Mouse (Mus musculus) left cerebral cortex, postnatal 10 days (tissue): Measurements from ENCODE around the gene Pitx2. TPM values are rescaled to one million over a fixed set of nuclear protein-coding genes. Genes with fewer than 3 reads are reported as not detected.
A peak's percentile ranks its signal among the peaks of the same experiment; 100 is the strongest.

Source experiments
- DNase-seq, 2 experiments: peaks; one replicate each; pipeline ENCODE4 v3.0.0; 2021 to 2022; ENCODE audit warnings: low spot score in 2 of 2, mixed read lengths in 1 of 2; ENCODE audit errors: extremely low spot score in 1 of 2
- intact Hi-C: fragments of 180-260 bp; cut with DNase I; formaldehyde crosslinking; loops from one replicate; pipeline ENCODE4 v1.15.1; 2025
- total RNA-seq, 2 experiments: library from RNA; stranded (reverse); gene quantifications; 2 replicates each; pipeline ENCODE4 v1.2.3; 2021

Gene Pitx2
- total RNA-seq, 2 experiments from 2014 or later = not detected

- DNase-seq = no peak
- intact Hi-C loops = no loop called here
These were observed 818 bp downstream of the Pitx2 start for GRCm38 (mm10) chr3:129200501-129200890.

DNA sequence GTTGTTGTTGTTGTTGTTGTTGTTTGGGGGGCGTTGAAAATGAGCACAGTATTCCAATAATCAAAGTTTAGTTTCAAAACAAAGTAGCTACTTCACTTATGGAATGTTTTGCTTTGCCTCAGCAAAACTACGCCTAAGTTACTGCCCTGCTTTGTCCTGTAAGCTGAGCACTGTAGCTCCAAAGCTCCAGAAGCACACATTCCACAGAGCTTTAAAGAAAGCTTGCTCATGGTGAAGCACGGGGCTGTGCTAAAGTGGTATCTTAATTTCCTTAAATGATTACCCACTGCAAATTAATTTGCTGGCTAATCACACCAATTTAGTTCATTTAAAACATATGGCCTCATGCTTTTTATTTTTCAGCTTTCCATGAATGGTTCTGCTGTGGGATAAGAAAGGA is 1.5 kb downstream of the Pitx2 start:
- intact Hi-C loops = no loop called here
- no peak for DNase-seq

- intact Hi-C loops = no loop called here
- DNase-seq = no peak
These were observed 2.1 kb downstream of the Pitx2 start for GRCm38 (mm10) chr3:129201681-129202255.

DNA sequence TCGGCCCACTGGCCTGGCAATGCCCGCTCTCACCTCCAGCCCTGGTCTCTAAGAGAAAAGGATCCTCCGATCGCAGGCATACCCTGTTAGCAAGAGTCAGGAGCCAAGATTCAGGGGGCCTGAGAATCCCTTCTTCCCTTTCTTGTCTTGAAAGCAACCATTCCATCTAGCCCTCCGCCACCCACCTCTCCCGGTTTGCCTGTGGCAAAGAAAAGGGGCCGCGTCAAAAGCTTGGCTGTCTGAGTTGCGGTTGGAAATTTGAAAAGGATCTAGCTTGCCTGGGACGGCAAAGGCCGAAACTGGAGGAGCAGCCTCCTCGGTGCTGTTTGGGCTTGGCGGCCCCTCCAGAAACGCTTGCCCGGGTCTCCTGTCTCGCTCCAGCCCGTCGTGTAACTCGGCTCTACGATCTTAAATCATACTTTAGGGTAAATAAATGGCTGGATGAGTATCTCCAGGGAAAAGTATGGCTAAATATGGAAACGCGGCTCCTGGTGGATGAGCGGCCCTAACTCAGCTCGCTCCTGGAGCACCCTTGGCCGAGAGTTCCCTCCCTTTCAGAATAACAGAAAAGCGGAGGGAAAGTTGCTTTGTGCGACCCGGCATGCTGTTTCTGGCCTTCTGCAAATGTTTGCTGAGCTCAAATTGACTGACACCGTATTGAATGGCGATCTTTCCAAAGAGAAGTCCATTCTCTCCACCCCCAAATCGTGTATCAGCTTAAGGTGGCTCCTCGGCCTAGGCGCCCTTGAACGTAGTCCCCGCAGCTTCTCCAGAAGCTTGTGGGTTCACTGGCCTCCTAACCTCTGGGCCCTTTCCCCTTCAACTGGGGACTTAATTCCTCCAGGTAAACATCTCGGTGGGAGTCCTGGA is 3.4 kb downstream of the Pitx2 start:
- intact Hi-C loops = no loop called here
- DNase-seq = no peak

DNA sequence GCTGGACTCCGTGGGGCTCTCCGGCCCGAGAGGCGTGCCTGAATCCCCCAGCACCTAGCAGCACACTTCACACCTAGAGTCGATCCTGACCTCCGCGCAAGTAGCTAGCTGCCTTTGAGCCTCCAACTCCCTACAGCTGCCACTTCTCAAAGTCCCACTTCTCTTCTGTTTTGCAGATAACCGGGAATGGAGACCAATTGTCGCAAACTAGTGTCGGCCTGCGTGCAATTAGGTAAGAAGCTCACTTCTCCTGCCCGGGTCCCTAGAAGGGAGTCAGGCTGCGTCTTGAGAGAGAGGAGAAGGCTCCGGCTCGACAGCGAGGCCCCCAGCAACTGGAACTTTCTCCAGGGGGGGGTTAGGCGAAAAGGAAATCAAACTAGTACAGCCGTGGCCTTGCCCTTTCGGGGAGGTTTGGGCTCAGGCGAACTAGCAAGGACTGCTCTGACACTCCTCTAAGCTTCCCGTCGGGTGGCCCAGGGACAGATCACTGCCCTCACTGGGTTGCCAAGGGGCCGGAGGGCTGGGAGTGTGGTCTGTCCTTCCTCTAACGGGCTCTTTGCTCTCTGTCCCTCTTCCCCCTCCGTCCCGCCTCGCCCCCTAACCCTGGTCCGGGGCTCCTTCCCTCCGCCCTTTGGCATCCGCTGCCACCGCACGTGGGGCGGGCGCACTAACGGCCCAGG is 4.2 kb downstream of the Pitx2 start:
- DNase-seq = no peak
- intact Hi-C loops = loop anchor here (1.0 kb wide), 1 partner anchor 855 kb away; no protein-coding TSS in a partner anchor

GRCm38 (mm10) chr3:129204441-129205313 is 5.0 kb downstream of the Pitx2 start:
- intact Hi-C loops = loop anchor here (1.0 kb wide), 1 partner anchor 855 kb away; no protein-coding TSS in a partner anchor
- peak; percentile 45 to 77 for DNase-seq

DNA sequence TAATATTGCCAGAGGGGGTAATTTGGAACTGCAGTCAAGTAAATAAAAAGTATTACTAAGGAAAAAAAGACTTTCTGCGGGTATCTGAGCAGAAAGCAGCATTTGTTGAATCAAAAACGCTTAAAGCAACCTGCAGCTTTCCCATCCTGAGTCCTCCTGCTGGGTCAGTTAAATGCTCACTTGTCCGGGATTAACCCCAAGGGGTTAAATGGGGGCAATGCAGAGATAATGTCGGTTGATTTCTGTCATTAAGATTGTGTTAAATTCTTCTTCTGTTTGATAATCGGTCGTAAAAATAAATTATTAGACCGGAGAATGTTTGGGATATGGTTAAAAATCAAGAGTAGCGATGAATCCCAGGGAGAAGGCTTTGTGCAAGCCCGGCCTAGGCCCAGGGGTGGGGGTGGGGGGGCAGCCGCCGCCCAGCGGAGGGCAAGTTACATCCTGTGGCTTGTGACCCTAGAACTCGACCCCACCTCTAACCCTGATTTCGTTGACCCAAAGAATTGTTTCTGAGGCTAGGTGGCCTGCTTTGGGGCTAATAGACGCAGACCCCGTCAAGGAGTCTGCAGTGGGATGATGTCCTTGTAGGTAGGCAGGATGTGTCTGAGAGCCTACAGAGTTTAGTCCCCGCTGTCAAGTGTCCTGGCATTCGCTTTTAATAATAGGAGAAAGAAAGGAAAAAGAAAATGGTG is 6.0 kb downstream of the Pitx2 start:
- no peak for DNase-seq
- intact Hi-C loops = no loop called here

DNA sequence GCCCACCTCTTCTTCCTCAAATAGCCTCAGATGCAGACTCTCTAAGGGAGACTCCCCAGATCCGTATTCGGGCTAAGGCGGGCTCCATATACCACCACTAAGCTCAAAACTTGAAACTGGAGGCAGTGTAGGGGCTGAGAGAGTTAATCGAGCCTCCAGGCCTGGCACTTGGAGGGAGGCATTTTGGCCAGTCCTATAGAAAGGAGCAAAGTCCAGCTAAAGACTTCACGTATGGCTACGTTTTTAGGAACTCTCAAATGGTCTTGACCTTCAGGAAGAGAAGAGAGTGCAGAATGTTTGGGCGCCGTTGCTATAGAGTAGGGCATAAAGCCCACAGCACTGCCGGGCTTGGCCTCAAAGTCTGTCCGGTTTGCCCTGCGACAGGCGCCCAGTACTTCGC is 7.1 kb downstream of the Pitx2 start:
- DNase-seq = no peak
- intact Hi-C loops = no loop called here

DNA sequence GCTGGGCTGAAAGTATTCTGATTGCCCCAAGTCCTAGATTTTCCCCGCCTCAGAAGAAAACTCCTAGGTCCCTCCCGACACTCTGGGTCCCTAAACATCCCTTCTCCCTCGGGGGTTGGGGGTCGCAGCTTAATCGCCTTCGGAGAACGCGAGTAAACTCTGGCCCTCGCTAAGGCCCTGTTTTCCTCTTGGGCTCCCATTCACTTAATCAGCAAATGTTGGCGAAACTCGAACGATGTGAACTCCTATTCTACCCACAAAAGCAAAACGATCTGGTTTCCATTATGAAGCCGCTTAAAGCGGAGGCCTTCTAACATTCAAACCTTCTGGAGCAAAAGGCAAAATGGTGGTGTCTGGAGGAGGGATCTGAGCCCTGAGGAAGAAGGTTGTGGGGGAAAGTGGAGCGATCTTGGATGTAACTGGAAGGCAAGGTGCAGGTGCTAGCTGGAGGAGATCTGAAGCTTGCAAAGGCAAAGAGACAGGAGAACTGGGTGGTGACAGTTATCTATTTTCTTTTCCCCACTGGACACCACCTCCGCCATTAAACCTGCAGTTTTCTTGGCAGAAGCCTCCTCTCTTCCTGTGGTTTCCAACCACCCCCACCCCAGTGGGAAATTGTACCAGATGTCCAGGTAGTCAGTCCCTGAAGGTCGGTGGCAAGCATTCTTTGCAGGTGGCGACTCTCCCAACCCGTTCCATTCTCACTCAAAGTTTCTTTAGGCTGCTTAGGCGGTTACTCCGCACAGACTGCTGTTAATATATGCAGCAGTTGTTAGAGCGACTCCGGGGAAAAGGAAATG is 7.8 kb downstream of the Pitx2 start:
- intact Hi-C loops = no loop called here
- DNase-seq = no peak

GRCm38 (mm10) chr3:129208031-129208380 is 8.3 kb downstream of the Pitx2 start:
- DNase-seq = no peak
- intact Hi-C loops = no loop called here

- no peak for DNase-seq
- intact Hi-C loops = no loop called here
These were observed 8.7 kb downstream of the Pitx2 start for GRCm38 (mm10) chr3:129208421-129208820.

GRCm38 (mm10) chr3:129209266-129209665 is 9.6 kb downstream of the Pitx2 start:
- intact Hi-C loops = no loop called here
- no peak for DNase-seq

- intact Hi-C loops = loop anchor here (10.0 kb wide), 1 partner anchor 1895 kb away; no protein-coding TSS in a partner anchor
- no peak for DNase-seq
These were observed 10.1 kb downstream of the Pitx2 start for GRCm38 (mm10) chr3:129209771-129210170.

DNA sequence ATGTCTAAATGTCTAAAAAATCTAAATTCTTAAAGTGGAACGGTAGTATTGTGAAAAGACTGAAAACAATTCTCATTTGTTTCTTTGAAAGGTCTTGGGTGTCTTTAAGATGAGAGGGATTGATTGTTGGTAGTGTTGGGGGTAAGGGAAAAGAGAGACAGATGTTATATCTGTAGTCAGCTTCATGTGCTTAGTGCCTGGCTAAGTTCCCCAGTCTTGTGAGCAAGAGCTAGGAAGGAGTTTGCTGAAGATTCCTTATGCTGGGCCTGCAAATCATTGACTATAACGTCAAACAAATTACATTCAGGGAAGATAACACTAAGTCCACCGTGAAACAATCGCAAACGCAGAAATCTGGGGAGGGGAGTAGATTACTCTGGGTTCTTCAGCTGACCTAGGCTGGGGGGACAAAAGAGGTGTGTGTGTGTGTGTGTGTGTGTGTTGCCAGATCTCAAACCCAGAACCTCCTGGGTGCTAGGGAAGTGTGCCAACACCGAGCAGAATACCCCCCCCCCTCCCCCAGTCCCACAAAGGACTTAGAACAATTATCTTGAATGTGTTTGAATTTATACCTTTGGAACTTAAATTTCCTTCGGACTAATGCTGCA is 12.5 kb downstream of the Pitx2 start:
- intact Hi-C loops = loop anchor here (10.0 kb wide), 1 partner anchor 1893 kb away; no protein-coding TSS in a partner anchor

DNA sequence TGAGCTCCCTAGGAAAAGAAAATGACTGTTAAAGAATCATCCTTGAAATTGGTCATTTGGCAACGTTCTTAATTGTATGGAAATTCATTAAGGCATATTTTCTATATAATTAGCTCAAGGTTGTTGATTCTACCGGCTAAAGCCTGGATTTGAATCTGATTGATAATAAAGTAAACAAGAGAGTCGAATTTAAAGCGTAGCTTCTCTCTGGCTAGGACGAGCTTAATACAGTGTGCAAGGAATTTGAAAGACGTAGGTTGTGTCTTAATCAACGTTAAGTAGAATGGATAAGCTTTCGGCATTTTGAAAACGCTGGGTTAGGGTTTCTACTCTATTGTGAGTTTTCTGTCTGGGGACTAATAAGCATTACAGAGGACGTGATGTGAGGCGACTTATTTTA is 13.1 kb downstream of the Pitx2 start:
- intact Hi-C loops = loop anchor here (10.0 kb wide), 1 partner anchor 1892 kb away; no protein-coding TSS in a partner anchor
- no peak for DNase-seq

More for the DNA sequence above, 12.5 kb downstream of the Pitx2 start:
- DNase-seq = no peak

DNA sequence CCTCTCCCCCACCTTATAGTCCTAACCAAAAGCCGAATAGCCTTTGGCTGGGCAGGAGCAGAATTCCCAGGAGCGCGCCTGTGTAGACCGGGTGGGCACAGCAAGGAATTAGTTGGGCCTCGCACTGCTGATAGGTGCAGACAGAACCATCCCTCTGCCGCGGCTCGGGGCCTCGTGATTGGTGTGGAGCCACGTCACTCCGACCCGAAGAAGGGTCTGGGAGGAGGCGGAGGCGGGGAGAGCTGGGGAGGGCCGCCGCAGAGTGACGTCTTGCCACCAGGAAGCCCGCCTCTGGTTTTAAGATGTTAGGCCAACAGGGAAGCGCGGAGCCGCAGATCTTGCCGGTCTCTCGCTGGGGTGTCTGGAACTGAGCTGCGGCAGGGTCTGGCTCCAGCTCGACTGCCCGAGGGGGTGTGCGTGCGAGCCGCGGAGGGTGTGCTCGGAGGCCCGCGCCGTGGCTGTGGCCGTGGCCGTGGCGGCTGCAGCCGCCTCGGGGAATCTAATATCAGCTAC is 14.0 kb downstream of the Pitx2 start:
- intact Hi-C loops = loop anchor here (10.0 kb wide), 1 partner anchor 1891 kb away; no protein-coding TSS in a partner anchor
- DNase-seq = peak in 1 of 2 experiments; percentile 84
